Comparison of ENCODE assay signal across 8 mouse cellular contexts in genomic region chr3:105726037-105726436, GRCm38 (mm10). TPM values are rescaled to one million over a fixed set of nuclear protein-coding genes. Genes with fewer than 3 reads are reported as not detected.
DNase-seq lines count a peak whose midpoint lies in the region; ATAC-seq and TF ChIP-seq lines count a peak whose summit lies in the region.

No protein-coding gene starts in this region.

- DNase-seq in cerebellum, adult 11-12 months: peak; percentile 28
- DNase-seq in liver, adult 2 months (ENCODE audit: extremely low read depth, low read depth, low spot score): peak; percentile 55
- DNase-seq in adrenal gland, postnatal 25 days: peak; percentile 50
- peak; percentile 73 for DNase-seq in lung, postnatal 25 days (ENCODE audit: low spot score)

- H3K79me2 ChIP-seq in liver, adult 2 months (ENCODE audit: control insufficient read depth, insufficient read depth, low read length): no peaks in the 10 kb centered on the region

- ATAC-seq in cerebellum, adult (ENCODE audit: insufficient number of reproducible peaks, low FRiP score, low TSS enrichment): no peak
- ATAC-seq in liver, embryonic 12.5 days: no peak
- peak; percentile 76 for ATAC-seq in erythroblast, adult 5-6 weeks (replicated peaks; ENCODE audit: low FRiP score, poor library complexity, severe bottlenecking)
- ATAC-seq in monocyte, adult 5-6 weeks (replicated peaks; ENCODE audit: insufficient number of reproducible peaks, low FRiP score, low TSS enrichment, poor library complexity, severe bottlenecking): no peak

- no peak for TF ChIP-seq POLR2A in liver, adult 2 months (IDR thresholded peaks at IDR 0.05; ENCODE audit: extremely low read depth, insufficient read depth, low read length)

- H3K27me3 ChIP-seq in liver, adult 2 months (ENCODE audit: control insufficient read depth, insufficient read depth, low read length): no peaks in the 10 kb centered on the region
- H3K27me3 ChIP-seq in liver, embryonic 12.5 days (replicated peaks): no peaks in the 10 kb centered on the region

- TF ChIP-seq CTCF in liver, adult 2 months (IDR thresholded peaks at IDR 0.05; ENCODE audit: low read depth, low read length): peak; percentile 43

- 0% methylated on average over 1 of the region's 1 CpGs for WGBS in liver, adult 2 months
- WGBS in liver, embryonic 12.5 days (ENCODE audit: insufficient replicate concordance): 2% methylated on average over 1 of the region's 1 CpGs

- H3K27ac ChIP-seq in liver, adult 2 months (replicated peaks; ENCODE audit: insufficient read depth, low read depth, low read length): no peak overlapping the region
- no peak overlapping the region for H3K27ac ChIP-seq in liver, embryonic 12.5 days

- no peaks in the 10 kb centered on the region for H3K4me1 ChIP-seq in liver, adult 2 months (ENCODE audit: control insufficient read depth, insufficient read depth, low read length)
- H3K4me1 ChIP-seq in liver, embryonic 12.5 days: peaks cover 5% of the 10 kb centered on the region; the same call in 1 of the 2 replicates

- H3K9ac ChIP-seq in liver, adult 2 months (ENCODE audit: low read depth, low read length): no peak overlapping the region
- H3K9ac ChIP-seq in liver, embryonic 12.5 days: no peak overlapping the region

- peaks cover 13% of the 10 kb centered on the region for H3K36me3 ChIP-seq in liver, adult 2 months (ENCODE audit: control insufficient read depth, insufficient read depth, low read length)
- H3K36me3 ChIP-seq in liver, embryonic 12.5 days: peaks cover 32% of the 10 kb centered on the region

- no peak overlapping the region for H3K4me2 ChIP-seq in liver, embryonic 12.5 days

- H3K4me3 ChIP-seq in liver, adult 2 months (ENCODE audit: insufficient read depth, low read depth, low read length): no peak overlapping the region
- H3K4me3 ChIP-seq in liver, embryonic 12.5 days: no peak overlapping the region

- no peaks in the 10 kb centered on the region for H3K9me3 ChIP-seq in liver, embryonic 12.5 days (replicated peaks)

RNA-seq across cellular contexts. Expression of gene Inka2, which starts 21.6 kb away (rescaled TPM):
- total RNA-seq in liver, adult 2 months (2014; rRNA removed): 0.09 and 0.13 TPM in 2 replicates
- 0.06 and 0.07 TPM in 2 replicates for polyA plus RNA-seq in liver, adult 2 months (2012; rRNA removed)
- polyA plus RNA-seq in liver, embryonic 12.5 days (2016; fragmentation: Nextera tagmentation; extraction: Ambion mirVana): 0.33 and 0.37 TPM in 2 replicates
- total RNA-seq in adrenal gland, postnatal 25 days (2021): 2.3 and 4.2 TPM in 2 replicates
- total RNA-seq in erythroblast, adult 5-6 weeks (2015; ENCODE audit: low replicate concordance): 0.21 TPM in 1 of 2 replicates, not detected in the other
- total RNA-seq in erythroblast, adult 5-6 weeks (2017; ENCODE audit: low replicate concordance): 0.28 TPM in 1 of 2 replicates, not detected in the other
- 0.21 to 0.29 TPM in 2 of 3 replicates, not detected in the other for total RNA-seq in monocyte, adult 5-6 weeks (2017)

RNA-seq across cellular contexts. Expression of gene Ddx20, which starts 38.7 kb away (rescaled TPM):
- 7.3 and 7.9 TPM in 2 replicates for total RNA-seq in liver, adult 2 months (2014; rRNA removed)
- polyA plus RNA-seq in liver, adult 2 months (2012; rRNA removed): 6.9 and 7.4 TPM in 2 replicates
- polyA plus RNA-seq in liver, embryonic 12.5 days (2016; fragmentation: Nextera tagmentation; extraction: Ambion mirVana): 31.6 and 34.4 TPM in 2 replicates
- total RNA-seq in adrenal gland, postnatal 25 days (2021): 18.5 and 22.0 TPM in 2 replicates
- total RNA-seq in erythroblast, adult 5-6 weeks (2015; ENCODE audit: low replicate concordance): 6.3 and 10.8 TPM in 2 replicates
- 9.5 and 12.3 TPM in 2 replicates for total RNA-seq in erythroblast, adult 5-6 weeks (2017; ENCODE audit: low replicate concordance)
- total RNA-seq in monocyte, adult 5-6 weeks (2017): 16.4 to 28.9 TPM (median 20.6 TPM) in 3 replicates
